Mouse (Mus musculus) ES-E14 (cell line): ENCODE results near the gene Anxa1. TPM values are rescaled to one million over a fixed set of nuclear protein-coding genes. Genes with fewer than 3 reads are reported as not detected.

Source experiments
- DNase-seq: peaks from one replicate; pipeline ENCODE4 v3.0.0-alpha.2; 2013; ENCODE audit warnings: low read depth, low spot score
- H3K27ac ChIP-seq: 2 replicates; pipeline ENCODE4 v1.5.1; 2012; ENCODE audit warnings: low read depth, mild to moderate bottlenecking, low read length, moderate library complexity, mixed read lengths; ENCODE audit not compliant: poor library complexity, insufficient read depth, severe bottlenecking
- H3K36me3 ChIP-seq: 2 replicates; pipeline ENCODE4 v1.6.1; 2012; ENCODE audit warnings: mild to moderate bottlenecking, low read length, moderate library complexity, mixed read lengths; ENCODE audit not compliant: control insufficient read depth, poor library complexity, insufficient read depth, severe bottlenecking
- H3K4me1 ChIP-seq, 2 experiments: fragments of 150-350 bp in 1 of 2; sonication (generic) in 1 of 2; 2 replicates each; pipeline ENCODE4 v1.6.1; 2012; ENCODE audit warnings: low read length in 2 of 2, mild to moderate bottlenecking in 1 of 2, mixed read lengths in 1 of 2; ENCODE audit not compliant: control insufficient read depth in 2 of 2, insufficient read depth in 2 of 2, poor library complexity in 1 of 2
- H3K4me3 ChIP-seq, 2 experiments: fragments of 150-350 bp in 1 of 2; sonication (generic) in 1 of 2; 2 replicates each; pipeline ENCODE4 v1.5.1; 2012; ENCODE audit warnings: low read length in 2 of 2, low read depth in 1 of 2, mild to moderate bottlenecking in 1 of 2, mixed read lengths in 1 of 2; ENCODE audit not compliant: insufficient read depth in 1 of 2, poor library complexity in 1 of 2, severe bottlenecking in 1 of 2
- H3K9ac ChIP-seq: 2 replicates; pipeline ENCODE4 v1.6.1; 2012; ENCODE audit warnings: low read depth, mild to moderate bottlenecking, low read length, mixed read lengths; ENCODE audit not compliant: poor library complexity, insufficient read depth, severe bottlenecking
- H3K9me3 ChIP-seq: fragments of 150-350 bp; sonication (generic); 2 replicates; pipeline ENCODE4 v1.6.1; 2012; ENCODE audit warnings: low read depth, mild to moderate bottlenecking, low read length; ENCODE audit not compliant: control insufficient read depth, insufficient read depth
- CHD2 ChIP-seq: IDR thresholded peaks from 2 replicates; pipeline ENCODE4 v1.6.1; 2014; ENCODE audit warnings: mild to moderate bottlenecking, low read depth, low read length, inconsistent platforms
- HCFC1 ChIP-seq: IDR thresholded peaks from 2 replicates; pipeline ENCODE4 v1.6.1; 2012; ENCODE audit warnings: low read length, inconsistent platforms, borderline replicate concordance; ENCODE audit not compliant: insufficient read depth
- MAFK ChIP-seq: IDR thresholded peaks from 2 replicates; pipeline ENCODE4 v1.6.1; 2014; ENCODE audit warnings: mild to moderate bottlenecking, low read depth, low read length, inconsistent platforms; ENCODE audit not compliant: insufficient read depth
- ZC3H11A ChIP-seq: IDR thresholded peaks from 2 replicates; pipeline ENCODE4 v1.6.1; 2012; ENCODE audit warnings: low read depth, mild to moderate bottlenecking, inconsistent platforms, low read length, borderline replicate concordance
- ZNF384 ChIP-seq: IDR thresholded peaks from 2 replicates; pipeline ENCODE4 v1.6.1; 2012; ENCODE audit warnings: low read depth, low read length, inconsistent platforms
- in situ Hi-C, 2 experiments: fragments of 600-800 bp; cut with MboI; formaldehyde crosslinking; loops; one replicate each; pipeline ENCODE4 v1.15.1; 2025; ENCODE audit warnings: low sequenced_read_pairs in 2 of 2, inconsistent platforms in 1 of 2; ENCODE audit not compliant: unreplicated experiment in 2 of 2
- total RNA-seq: library from RNA; depleted of rRNA; stranded (reverse); fragments of 300-350 nt; gene quantifications from 2 replicates; pipeline ENCODE4 v1.2.3, GENCODE M21; 2012

Gene Anxa1
- total RNA-seq, 1 experiment: 117 TPM

DNA sequence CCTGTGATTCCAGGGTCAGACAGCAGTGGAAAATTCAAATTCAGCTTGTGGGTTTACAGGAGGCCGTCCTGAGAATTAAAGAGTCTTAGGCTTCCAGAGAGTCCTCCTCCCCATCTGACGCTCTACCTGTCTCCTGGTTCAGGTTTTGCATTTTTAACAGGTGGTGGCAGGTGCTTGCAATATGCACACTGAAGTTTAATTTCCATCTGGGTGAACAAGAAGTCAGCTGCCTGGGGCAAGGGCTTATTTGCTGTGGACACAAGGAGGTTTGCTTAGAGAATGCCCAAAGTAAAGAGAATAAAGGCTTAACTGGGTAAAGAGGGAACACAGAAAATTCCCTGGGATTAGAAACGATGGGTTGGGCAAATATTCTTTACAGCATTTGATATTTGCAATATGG, 11.2 kb upstream of the Anxa1 start:
- H3K36me3 ChIP-seq: no peaks in the 10 kb centered on the region
- TF ChIP-seq ZC3H11A (no peak), HCFC1 (no peak), ZNF384 (no peak), CHD2 (no peak), MAFK (no peak)
- H3K4me3 ChIP-seq: no peak overlapping the region
- H3K27ac ChIP-seq: no peak overlapping the region
- in situ Hi-C loops: no loop called here
- H3K4me1 ChIP-seq: no peaks in the 10 kb centered on the region
- H3K9me3 ChIP-seq: no peaks in the 10 kb centered on the region
- no peak overlapping the region for H3K9ac ChIP-seq
- no peak for DNase-seq

DNA sequence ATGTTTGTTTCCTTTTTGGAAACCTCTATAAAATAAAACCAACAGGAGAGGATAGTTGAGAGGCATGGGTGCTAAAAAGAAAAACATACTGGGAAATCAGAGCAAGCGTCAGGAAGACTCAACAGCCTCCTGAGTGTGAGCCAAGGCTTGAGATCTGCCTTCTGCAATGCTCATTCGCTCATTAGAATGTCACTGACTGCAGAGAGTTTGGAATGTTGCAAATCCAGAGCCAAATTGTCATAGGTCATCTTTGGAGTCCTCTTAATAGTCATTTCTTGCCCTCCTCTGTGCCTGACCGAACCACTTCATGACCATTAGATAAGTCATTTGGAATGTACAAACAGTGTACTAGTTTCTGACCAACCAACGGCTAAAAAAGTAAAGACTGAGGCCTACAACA, 8.4 kb upstream of the Anxa1 start:
- Histone ChIP-seq H3K27ac (no peak overlapping the region), H3K36me3 (no peaks in the 10 kb centered on the region), H3K9me3 (no peaks in the 10 kb centered on the region), H3K4me3 (no peak overlapping the region), H3K9ac (no peak overlapping the region), H3K4me1 (no peaks in the 10 kb centered on the region)
- TF ChIP-seq HCFC1 (no peak), ZC3H11A (no peak), MAFK (no peak), CHD2 (no peak), ZNF384 (no peak)
- no peak for DNase-seq
- in situ Hi-C loops: no loop called here

DNA sequence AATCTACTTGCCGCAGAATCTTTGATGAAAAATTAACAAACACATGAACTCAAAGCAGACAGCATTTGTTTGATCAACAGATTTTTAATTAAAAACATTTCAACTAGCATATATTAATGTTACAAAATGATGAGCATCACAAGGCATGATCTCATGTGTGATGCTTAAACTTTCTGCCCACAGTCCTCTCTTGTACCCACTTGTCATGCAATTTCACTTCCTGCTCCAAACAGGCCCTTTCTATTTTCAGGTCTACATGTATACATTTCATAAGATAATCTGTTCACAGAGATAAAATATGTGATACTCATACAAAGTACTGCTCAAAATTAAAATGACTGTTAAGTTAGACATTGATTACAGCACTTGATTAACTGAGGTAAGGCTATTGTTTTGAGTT, 6.3 kb upstream of the Anxa1 start:
- TF ChIP-seq MAFK (no peak), HCFC1 (no peak), CHD2 (no peak), ZNF384 (no peak), ZC3H11A (no peak)
- in situ Hi-C loops: no loop called here
- H3K9me3 ChIP-seq: no peaks in the 10 kb centered on the region

DNA sequence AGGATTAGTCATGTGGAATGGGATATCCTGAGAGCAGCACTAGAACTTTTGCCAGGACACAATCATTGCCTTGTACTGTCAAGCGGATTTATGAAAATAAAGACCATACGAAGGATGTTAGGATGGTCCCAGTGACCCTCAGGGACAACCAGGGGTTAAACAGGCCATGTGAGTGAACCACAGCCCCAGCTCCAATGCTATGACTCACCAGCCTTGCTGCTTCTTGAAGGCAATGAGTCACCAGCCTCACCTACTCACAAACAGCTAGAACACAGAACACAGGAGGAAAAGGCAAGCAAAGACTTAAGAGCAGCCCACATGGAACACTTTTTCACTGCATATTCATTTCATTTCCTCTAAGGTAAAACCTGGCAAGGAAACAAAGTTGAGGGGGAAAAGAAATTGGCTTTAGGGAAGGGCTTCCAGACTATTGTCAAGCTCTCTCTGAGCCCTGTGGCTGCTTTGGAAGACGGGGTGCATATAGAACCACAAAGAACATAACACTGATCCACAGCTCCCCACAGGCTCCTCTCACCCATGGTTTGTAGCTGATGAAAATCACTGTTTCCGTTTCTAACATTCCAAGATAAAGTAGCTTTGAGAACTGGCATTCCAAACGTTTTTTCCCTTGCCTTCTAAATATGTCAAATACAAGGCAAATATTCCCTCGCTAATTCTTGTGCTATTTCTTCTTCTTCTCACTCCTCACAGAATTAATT, 3.0 kb upstream of the Anxa1 start:
- no peak for DNase-seq
- H3K36me3 ChIP-seq: no peaks in the 10 kb centered on the region
- H3K9ac ChIP-seq: no peak overlapping the region
- in situ Hi-C loops: no loop called here
- H3K4me3 ChIP-seq: no peak overlapping the region
- TF ChIP-seq ZNF384 (no peak), ZC3H11A (no peak), HCFC1 (no peak), MAFK (no peak), CHD2 (no peak)
- H3K27ac ChIP-seq: no peak overlapping the region
- H3K9me3 ChIP-seq: no peaks in the 10 kb centered on the region
- H3K4me1 ChIP-seq: no peaks in the 10 kb centered on the region

More for the DNA sequence above, 6.3 kb upstream of the Anxa1 start:
- no peak for DNase-seq
- no peaks in the 10 kb centered on the region for H3K36me3 ChIP-seq
- H3K4me3 ChIP-seq: no peak overlapping the region
- H3K9ac ChIP-seq: no peak overlapping the region
- no peak overlapping the region for H3K27ac ChIP-seq
- H3K4me1 ChIP-seq: no peaks in the 10 kb centered on the region
